Mouse (Mus musculus) CH12.LX (cell line): ENCODE results near the gene Foxk1. TPM values are rescaled to one million over a fixed set of nuclear protein-coding genes. Genes with fewer than 3 reads are reported as not detected.

ENCODE experiments used
- DNase-seq: peaks from one replicate; pipeline ENCODE4 v3.0.0-alpha.2; 2013; ENCODE audit errors: extremely low read depth
- H3K27ac ChIP-seq: 2 replicates; pipeline ENCODE4 v1.5.1; 2012; ENCODE audit warnings: low read depth, mild to moderate bottlenecking, control low read depth, moderate library complexity; ENCODE audit not compliant: insufficient read depth
- H3K27me3 ChIP-seq: replicated peaks from 2 replicates; pipeline ENCODE3; 2012; ENCODE audit warnings: inconsistent platforms
- H3K36me3 ChIP-seq, 2 experiments: replicated peaks in 1 of 2; 2 replicates each; pipeline versions ENCODE3 to v1.6.1; 2012; ENCODE audit warnings: inconsistent platforms in 1 of 2, low read length in 1 of 2, mild to moderate bottlenecking in 1 of 2, mixed read lengths in 1 of 2, moderate library complexity in 1 of 2; ENCODE audit not compliant: control insufficient read depth in 1 of 2, insufficient read depth in 1 of 2
- H3K4me1 ChIP-seq, 2 experiments: 2 replicates each; pipeline ENCODE4 v1.6.1; 2012; ENCODE audit warnings: inconsistent platforms in 1 of 2, moderate library complexity in 1 of 2; ENCODE audit not compliant: insufficient read depth in 2 of 2, control insufficient read depth in 1 of 2
- H3K4me2 ChIP-seq: 2 replicates; pipeline ENCODE4 v1.6.1; 2012; ENCODE audit warnings: low read depth, mild to moderate bottlenecking, control low read depth; ENCODE audit not compliant: poor library complexity, insufficient read depth, severe bottlenecking
- H3K4me3 ChIP-seq, 3 experiments: fragments of 150-350 bp in 1 of 3; sonication (generic) in 1 of 3; replicated peaks in 1 of 3; 2 replicates each; pipeline versions ENCODE3 to v1.5.1; 2011 to 2012; ENCODE audit warnings: low read depth in 2 of 3, low read length in 2 of 3, mild to moderate bottlenecking in 2 of 3, moderate library complexity in 2 of 3, control low read depth in 1 of 3, improper control_type of control experiment in 1 of 3, inconsistent platforms in 1 of 3, mixed read lengths in 1 of 3; ENCODE audit not compliant: poor library complexity in 1 of 3
- H3K79me2 ChIP-seq: replicated peaks from 2 replicates; pipeline ENCODE4 v1.6.1; 2012; ENCODE audit warnings: mild to moderate bottlenecking, moderate library complexity; ENCODE audit not compliant: control insufficient read depth, poor library complexity, insufficient read depth, severe bottlenecking; ENCODE audit errors: extremely low read depth
- H3K9ac ChIP-seq: 2 replicates; pipeline ENCODE4 v1.6.1; 2012; ENCODE audit warnings: low read depth, mild to moderate bottlenecking, control low read depth, moderate library complexity; ENCODE audit not compliant: insufficient read depth
- H3K9me3 ChIP-seq: replicated peaks from 2 replicates; pipeline ENCODE3; 2012; ENCODE audit warnings: low read length, inconsistent platforms, mixed read lengths
- CHD1 ChIP-seq: IDR thresholded peaks from 2 replicates; pipeline ENCODE4 v1.6.1; 2012; ENCODE audit warnings: low read depth, low read length, improper control_type of control experiment, inconsistent platforms
- CHD2 ChIP-seq: IDR thresholded peaks from 2 replicates; pipeline ENCODE4 v1.6.1; 2011; ENCODE audit warnings: low read length, improper control_type of control experiment
- E2F4 ChIP-seq: IDR thresholded peaks from 2 replicates; pipeline ENCODE4 v1.6.1; 2011; ENCODE audit warnings: low read depth, low read length, improper control_type of control experiment; ENCODE audit not compliant: insufficient replicate concordance
- ELF1 ChIP-seq: IDR thresholded peaks from 2 replicates; pipeline ENCODE4 v1.6.1; 2014; ENCODE audit warnings: low read depth, mild to moderate bottlenecking, inconsistent platforms, low read length, improper control_type of control experiment
- EP300 ChIP-seq: IDR thresholded peaks from 2 replicates; pipeline ENCODE4 v1.6.1; 2011; ENCODE audit warnings: low read length, improper control_type of control experiment
- ETS1 ChIP-seq: conservative IDR thresholded peaks from 2 replicates; pipeline ENCODE4 v1.6.1; 2012; ENCODE audit warnings: low read depth, mild to moderate bottlenecking, inconsistent platforms, low read length, improper control_type of control experiment, moderate library complexity
- GABPA ChIP-seq: IDR thresholded peaks from 2 replicates; pipeline ENCODE4 v1.6.1; 2012; ENCODE audit warnings: low read depth, low read length, improper control_type of control experiment, inconsistent platforms; ENCODE audit not compliant: insufficient replicate concordance
- HCFC1 ChIP-seq: IDR thresholded peaks from 2 replicates; pipeline ENCODE4 v1.6.1; 2012; ENCODE audit warnings: low read depth, mild to moderate bottlenecking, inconsistent platforms, low read length, improper control_type of control experiment
- IRF4 ChIP-seq: IDR thresholded peaks from 2 replicates; pipeline ENCODE4 v1.6.1; 2014; ENCODE audit warnings: low read depth, mild to moderate bottlenecking, inconsistent platforms, low read length, improper control_type of control experiment
- JUN ChIP-seq: IDR thresholded peaks from 2 replicates; pipeline ENCODE4 v1.6.1; 2011; ENCODE audit warnings: low read depth, mild to moderate bottlenecking, low read length, improper control_type of control experiment, moderate library complexity; ENCODE audit not compliant: insufficient read depth
- JUND ChIP-seq: conservative IDR thresholded peaks from 2 replicates; pipeline ENCODE4 v1.6.1; 2011; ENCODE audit warnings: low read depth, low read length, improper control_type of control experiment
- KAT2A ChIP-seq: IDR thresholded peaks from 2 replicates; pipeline ENCODE4 v1.6.1; 2012; ENCODE audit warnings: low read length, improper control_type of control experiment, inconsistent platforms; ENCODE audit not compliant: insufficient replicate concordance
- MAFK ChIP-seq: IDR thresholded peaks from 2 replicates; pipeline ENCODE4 v1.6.1; 2011; ENCODE audit warnings: low read length, improper control_type of control experiment; ENCODE audit not compliant: insufficient replicate concordance
- MAX ChIP-seq: IDR thresholded peaks from 2 replicates; pipeline ENCODE4 v1.6.1; 2011; ENCODE audit warnings: low read length, improper control_type of control experiment
- MAZ ChIP-seq: IDR thresholded peaks from 2 replicates; pipeline ENCODE4 v1.6.1; 2012; ENCODE audit warnings: low read depth, mild to moderate bottlenecking, inconsistent platforms, low read length, improper control_type of control experiment, moderate library complexity
- MXI1 ChIP-seq: IDR thresholded peaks from 2 replicates; pipeline ENCODE4 v1.6.1; 2011; ENCODE audit warnings: mild to moderate bottlenecking, low read depth, low read length, improper control_type of control experiment
- MYC ChIP-seq: IDR thresholded peaks from 2 replicates; pipeline ENCODE4 v1.6.1; 2011; ENCODE audit warnings: low read depth, mild to moderate bottlenecking, improper control_type of control experiment, low read length
- NELFE ChIP-seq: IDR thresholded peaks from 2 replicates; pipeline ENCODE4 v1.6.1; 2011; ENCODE audit warnings: low read depth, low read length, improper control_type of control experiment
- POLR2AphosphoS2 ChIP-seq: IDR thresholded peaks from 2 replicates; pipeline ENCODE4 v1.6.1; 2011; ENCODE audit warnings: low read depth, low read length, improper control_type of control experiment
- SIN3A ChIP-seq: IDR thresholded peaks from 2 replicates; pipeline ENCODE4 v1.6.1; 2012; ENCODE audit warnings: low read length, improper control_type of control experiment, inconsistent platforms
- SMC3 ChIP-seq: IDR thresholded peaks from 2 replicates; pipeline ENCODE4 v1.6.1; 2011; ENCODE audit warnings: low read depth, low read length, improper control_type of control experiment
- TBP ChIP-seq: conservative IDR thresholded peaks from 2 replicates; pipeline ENCODE4 v1.6.1; 2011; ENCODE audit warnings: low read depth, low read length, improper control_type of control experiment
- TCF12 ChIP-seq: IDR thresholded peaks from 2 replicates; pipeline ENCODE4 v1.6.1; 2014; ENCODE audit warnings: low read depth, mild to moderate bottlenecking, inconsistent platforms, low read length, improper control_type of control experiment
- USF1 ChIP-seq: IDR thresholded peaks from 2 replicates; pipeline ENCODE4 v1.6.1; 2014; ENCODE audit warnings: low read depth, mild to moderate bottlenecking, inconsistent platforms, low read length, improper control_type of control experiment
- ZC3H11A ChIP-seq: IDR thresholded peaks from 2 replicates; pipeline ENCODE4 v1.6.1; 2012; ENCODE audit warnings: low read depth, mild to moderate bottlenecking, inconsistent platforms, low read length, improper control_type of control experiment
- ZKSCAN1 ChIP-seq: IDR thresholded peaks from 2 replicates; pipeline ENCODE4 v1.6.1; 2012; ENCODE audit warnings: low read depth, inconsistent platforms, low read length, improper control_type of control experiment, borderline replicate concordance
- ZMIZ1 ChIP-seq: IDR thresholded peaks from 2 replicates; pipeline ENCODE4 v1.6.1; 2012; ENCODE audit warnings: low read depth, mild to moderate bottlenecking, inconsistent platforms, low read length, improper control_type of control experiment
- ZNF384 ChIP-seq: IDR thresholded peaks from 2 replicates; pipeline ENCODE4 v1.6.1; 2012; ENCODE audit warnings: low read depth, low read length, improper control_type of control experiment, inconsistent platforms
- dilution Hi-C: fragments of 300-500 bp; cut with MboI; formaldehyde crosslinking; loops from 2 replicates; pipeline ENCODE4 v1.14.3; 2020; ENCODE audit warnings: low sequenced_read_pairs; ENCODE audit not compliant: extremely low pct_unique_long_range_greater_than_20kb, extremely low pct_ligation_motif_present
- in situ Hi-C: fragments of 300-500 bp; cut with MboI; formaldehyde crosslinking; loops from 3 replicates; pipeline ENCODE4 v1.14.3; 2019; ENCODE audit warnings: low sequenced_read_pairs, low pct_ligation_motif_present, low pct_unique_long_range_greater_than_20kb, mixed read lengths
- polyA plus RNA-seq: library from polyadenylated mRNA; unstranded; fragments of >175 nt; gene quantifications from 2 replicates; pipeline ENCODE4 v1.2.1, GENCODE M21; 2012; ENCODE audit warnings: low read depth; ENCODE audit not compliant: insufficient read length
- total RNA-seq, 2 experiments: library from RNA; depleted of rRNA; stranded (reverse); fragments of 300-350 nt in 1 of 2; fragments of >200 nt in 1 of 2; gene quantifications; 2 replicates each; pipeline ENCODE4 v1.2.3; 2012 to 2014

Foxk1 gene
- total and polyA plus RNA-seq, 3 experiments: 5.3 to 23.4 (median 11.3) TPM

DNA sequence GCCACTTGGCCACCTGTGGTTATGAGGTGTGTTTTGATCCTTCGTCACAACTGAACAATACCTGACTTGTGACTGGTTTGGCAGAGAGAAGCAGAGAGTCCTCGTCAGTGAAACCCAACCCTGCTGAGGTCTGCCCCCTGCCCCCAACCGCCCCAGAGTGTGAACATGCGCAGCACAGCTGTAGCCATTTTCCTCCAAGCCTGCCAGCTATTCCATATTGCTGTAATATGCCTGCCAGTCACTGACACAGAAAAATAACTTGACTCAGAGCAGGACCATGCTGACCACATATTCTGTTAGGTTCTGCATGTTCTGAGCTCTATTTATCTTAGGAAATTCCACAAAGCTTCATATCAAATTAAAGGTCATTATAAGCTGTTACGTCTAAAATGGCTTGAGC, 37.2 kb upstream of the Foxk1 start:
- no peak overlapping the region for H3K27ac ChIP-seq
- no peaks in the 10 kb centered on the region for H3K36me3 ChIP-seq
- H3K79me2 ChIP-seq: peaks cover 4% of the 10 kb centered on the region; the same call in 1 of the 2 replicates
- in situ Hi-C loops: no loop called here
- no peaks in the 10 kb centered on the region for H3K27me3 ChIP-seq
- DNase-seq: no peak
- H3K4me3 ChIP-seq: no peak overlapping the region
- dilution Hi-C loops: no loop called here
- no peak overlapping the region for H3K4me2 ChIP-seq
- TF ChIP-seq ETS1 (no peak), ZKSCAN1 (no peak), USF1 (no peak), IRF4 (no peak), MAFK (no peak), SIN3A (no peak), JUN (no peak), JUND (no peak), ELF1 (no peak), CHD1 (no peak), ZC3H11A (no peak), ZNF384 (no peak), TBP (no peak)
- peaks cover 5 to 12% of the 10 kb centered on the region in 2 experiments; a peak in 3 of 4 replicates for H3K4me1 ChIP-seq
- H3K9me3 ChIP-seq: no peaks in the 10 kb centered on the region
- no peak overlapping the region for H3K9ac ChIP-seq

DNA sequence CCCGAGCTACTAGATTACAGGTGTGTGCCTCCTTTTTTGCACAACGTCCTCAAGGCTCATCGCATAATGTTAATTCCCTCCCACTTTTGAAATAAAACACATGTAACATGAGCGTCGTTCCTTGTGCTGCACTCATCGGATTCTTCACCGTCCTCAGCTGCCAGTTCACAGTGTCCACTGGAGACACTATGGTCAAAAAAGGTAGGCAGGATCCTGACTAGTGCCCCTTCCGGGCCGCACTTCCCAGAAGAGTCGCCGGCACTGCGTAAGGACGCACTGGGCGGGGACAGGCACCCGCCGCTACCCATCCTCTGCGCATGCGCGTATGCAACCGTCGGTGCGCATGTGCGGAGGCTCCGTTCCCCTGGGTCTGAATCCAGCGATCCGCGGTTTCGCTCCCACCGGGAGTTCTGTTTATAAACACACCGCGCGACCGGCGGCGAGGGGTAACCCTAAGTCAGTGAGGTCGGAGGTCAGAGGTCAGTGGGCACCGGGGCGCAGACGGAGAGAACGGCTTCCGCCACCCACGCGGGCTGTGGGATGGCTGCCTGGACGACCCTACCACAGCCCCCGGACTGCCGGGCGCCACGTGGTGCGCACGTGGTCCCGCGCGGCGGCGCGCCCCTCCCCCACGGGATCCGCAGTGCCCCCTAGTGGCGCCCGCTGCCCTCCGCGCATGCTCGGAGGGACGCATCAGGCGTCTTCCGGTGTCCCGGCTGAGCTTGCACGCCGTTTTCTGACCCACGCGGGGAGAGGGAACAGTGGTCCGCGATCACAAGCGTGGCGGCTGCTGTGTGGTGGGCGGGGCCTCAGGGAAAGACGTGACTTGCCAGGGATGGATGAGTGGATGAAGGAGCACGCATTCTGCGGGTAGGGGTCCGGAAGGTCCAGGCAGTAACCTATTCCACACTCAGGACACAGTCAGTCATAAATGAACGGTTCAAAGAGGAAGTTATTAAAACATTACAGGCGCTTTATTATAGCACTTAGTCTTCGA, 33.9 kb upstream of the Foxk1 start:
- H3K4me2 ChIP-seq: peak overlapping the region; percentile 74
- peak overlapping the region; percentile 54 for H3K27ac ChIP-seq
- peaks cover 7% of the 10 kb centered on the region for H3K9me3 ChIP-seq
- dilution Hi-C loops: no loop called here
- peak; percentile 91 for DNase-seq
- in situ Hi-C loops: loop anchor here (5.0 kb wide), 2 partner anchors 35 to 75 kb away; partner anchors contain the start of gene Foxk1
- peak overlapping the region; percentile 81 for H3K9ac ChIP-seq
- peaks cover 0 to 12% of the 10 kb centered on the region in 2 experiments for H3K36me3 ChIP-seq
- H3K79me2 ChIP-seq: peaks cover 4% of the 10 kb centered on the region; the same call in 1 of the 2 replicates
- peak overlapping the region; percentile 69 to 93 (median 74) for H3K4me3 ChIP-seq
- H3K4me1 ChIP-seq: peaks cover 5 to 27% of the 10 kb centered on the region in 2 experiments; a peak in 3 of 4 replicates
- H3K27me3 ChIP-seq: no peaks in the 10 kb centered on the region
- TF ChIP-seq POLR2AphosphoS2 (peak; percentile 78), ZMIZ1 (peak; percentile 77), MXI1 (peak; percentile 100), TCF12 (peak; percentile 76), ZNF384 (no peak; the same call in 1 of the 2 replicates), HCFC1 (peak; percentile 81), EP300 (0 out of 2 replicates have a peak, but pooled peaks have one; percentile 30), MAX (peak; percentile 100), CHD2 (peak; percentile 97), GABPA (peak; percentile 38; the same call in 1 of the 2 replicates), KAT2A (peak; percentile 72; the same call in 1 of the 2 replicates), SMC3 (peak; percentile 47), ZC3H11A (peak; percentile 20; the same call in 1 of the 2 replicates), JUN (peak; percentile 3; the same call in 1 of the 2 replicates), MYC (peak; percentile 100), SIN3A (peak; percentile 98), E2F4 (peak; percentile 4; the same call in 1 of the 2 replicates), ZKSCAN1 (peak; percentile 36; the same call in 1 of the 2 replicates), MAZ (0 out of 2 replicates have a peak, but pooled peaks have one; percentile 46), NELFE (peak; percentile 93), USF1 (peak; percentile 86), ELF1 (peak; percentile 87)
